Mouse (Mus musculus): ENCODE results near the gene Hoxa10. TPM values are rescaled to one million over a fixed set of nuclear protein-coding genes. Genes with fewer than 3 reads are reported as not detected.
A peak's percentile ranks its signal among the peaks of the same experiment; 100 is the strongest.

Gene Hoxa10
- total and polyA plus RNA-seq, 2 experiments, result not detected

DNA sequence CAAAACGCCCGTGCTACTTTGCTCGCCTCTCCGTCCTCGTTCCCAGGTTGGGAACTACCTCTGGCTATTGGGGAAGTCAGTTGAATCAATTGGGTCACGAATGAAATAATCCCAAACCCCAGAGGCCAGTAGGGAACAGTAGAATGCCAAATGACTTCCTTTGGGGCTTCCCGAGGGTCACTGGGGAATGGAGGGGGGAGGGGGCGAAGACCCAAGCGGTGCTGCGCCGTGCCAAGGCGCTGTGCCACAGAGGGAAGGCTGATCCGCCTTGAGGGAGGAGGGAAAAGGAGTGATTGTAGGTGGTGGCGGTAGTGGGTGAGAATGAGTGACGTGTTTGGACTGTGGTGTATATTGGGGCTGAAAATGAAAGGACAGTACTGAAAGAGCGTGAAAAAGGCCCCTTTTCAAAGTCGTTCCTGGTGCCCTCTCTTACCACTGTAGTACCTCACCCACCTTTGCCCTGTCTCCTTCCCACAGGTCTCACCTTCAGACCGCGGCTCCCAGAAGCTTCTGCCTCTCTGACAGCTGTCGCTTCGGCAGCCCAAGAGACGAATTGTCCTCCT lies 28.0 kb downstream of the Hoxa10 start:
- Histone ChIP-seq H3K27me3 (ENCODE audit: control insufficient read depth, insufficient read depth, low read length) (peaks cover 55% of the 10 kb centered on the region), H3K4me1 (ENCODE audit: control insufficient read depth, insufficient read depth, low read length) (no peaks in the 10 kb centered on the region), H3K27ac (replicated peaks; ENCODE audit: insufficient read depth, low read depth, low read length) (no peak overlapping the region), H3K79me2 (ENCODE audit: control insufficient read depth, insufficient read depth, low read length) (no peaks in the 10 kb centered on the region), H3K36me3 (ENCODE audit: control insufficient read depth, insufficient read depth, low read length) (no peaks in the 10 kb centered on the region), H3K9ac (ENCODE audit: low read depth, low read length) (no peak overlapping the region), H3K4me3 (ENCODE audit: insufficient read depth, low read depth, low read length) (peak overlapping the region; percentile 34; the same call in 1 of the 2 replicates)
- WGBS, result 5% methylated on average over 22 of the region's 22 CpGs
- DNase-seq (ENCODE audit: extremely low read depth, low read depth, low spot score), result no peak
- TF ChIP-seq POLR2A (IDR thresholded peaks at IDR 0.05; ENCODE audit: extremely low read depth, insufficient read depth, low read length) (no peak), CTCF (IDR thresholded peaks at IDR 0.05; ENCODE audit: low read depth, low read length) (no peak)

DNA sequence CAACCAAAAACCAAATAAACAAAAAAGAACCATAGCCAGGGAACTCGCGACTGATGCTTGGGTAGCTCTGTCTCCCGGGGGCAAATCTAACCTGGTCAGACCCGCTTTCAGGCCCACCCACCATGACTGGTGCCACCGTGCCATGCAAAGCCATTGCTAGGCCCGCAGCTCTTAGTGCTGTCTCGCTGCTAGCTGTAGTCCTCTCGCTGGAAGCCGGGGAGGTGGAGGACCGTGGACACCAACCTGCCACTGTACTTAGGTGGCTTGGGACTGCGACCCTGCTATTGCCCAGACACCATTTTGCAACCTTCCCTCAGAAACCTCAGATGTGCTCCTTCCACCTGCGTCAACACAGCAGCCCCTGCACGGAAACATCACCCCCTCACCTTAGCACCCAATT lies 28.7 kb downstream of the Hoxa10 start:
- WGBS, result 8% methylated on average over 13 of the region's 13 CpGs
- DNase-seq (ENCODE audit: extremely low read depth, low read depth, low spot score), result no peak
- Histone ChIP-seq H3K27me3 (ENCODE audit: control insufficient read depth, insufficient read depth, low read length) (peaks cover 48% of the 10 kb centered on the region), H3K79me2 (ENCODE audit: control insufficient read depth, insufficient read depth, low read length) (no peaks in the 10 kb centered on the region), H3K4me1 (ENCODE audit: control insufficient read depth, insufficient read depth, low read length) (no peaks in the 10 kb centered on the region), H3K4me3 (ENCODE audit: insufficient read depth, low read depth, low read length) (no peak overlapping the region), H3K36me3 (ENCODE audit: control insufficient read depth, insufficient read depth, low read length) (no peaks in the 10 kb centered on the region), H3K9ac (ENCODE audit: low read depth, low read length) (no peak overlapping the region), H3K27ac (replicated peaks; ENCODE audit: insufficient read depth, low read depth, low read length) (no peak overlapping the region)
- TF ChIP-seq POLR2A (IDR thresholded peaks at IDR 0.05; ENCODE audit: extremely low read depth, insufficient read depth, low read length) (no peak), CTCF (IDR thresholded peaks at IDR 0.05; ENCODE audit: low read depth, low read length) (no peak)

DNA sequence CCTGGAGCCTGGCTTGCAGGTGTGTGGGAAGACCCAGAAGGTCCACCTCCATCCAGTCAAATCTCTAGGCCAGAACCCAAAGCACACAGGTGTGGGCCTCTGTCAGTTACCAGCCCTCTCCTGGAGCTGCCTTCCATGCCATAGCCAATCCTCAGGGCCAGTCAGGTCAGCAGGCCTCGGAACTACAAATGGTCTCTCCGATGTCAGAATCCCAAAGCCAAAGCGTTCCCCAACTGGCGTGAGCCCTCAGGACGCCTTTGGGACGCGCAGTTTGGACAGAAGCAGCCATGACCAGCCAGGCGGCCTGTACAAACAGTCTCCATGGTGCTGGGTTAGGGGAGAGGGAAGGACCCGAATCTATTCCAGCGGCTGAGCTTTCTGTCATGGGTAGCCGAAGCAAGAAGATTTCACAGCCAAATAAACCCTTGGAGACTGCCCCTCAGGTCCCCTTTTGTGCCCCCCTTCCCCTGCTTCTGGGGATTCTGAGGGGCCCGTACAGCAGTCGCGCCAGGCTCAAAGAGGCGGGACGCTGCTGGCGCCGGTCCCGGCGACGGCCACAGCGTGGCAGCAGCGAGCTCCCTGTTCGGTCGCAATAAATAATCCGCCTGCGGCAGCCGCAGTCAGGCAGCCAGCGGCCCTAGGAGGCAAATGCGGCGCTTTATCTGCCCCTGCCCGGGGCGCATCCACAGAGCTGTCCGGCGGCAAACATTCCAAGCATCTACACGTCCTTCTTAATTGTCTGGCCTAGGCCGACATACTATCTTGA lies 29.3 kb downstream of the Hoxa10 start:
- WGBS, result 3% methylated on average over 37 of the region's 37 CpGs

DNA sequence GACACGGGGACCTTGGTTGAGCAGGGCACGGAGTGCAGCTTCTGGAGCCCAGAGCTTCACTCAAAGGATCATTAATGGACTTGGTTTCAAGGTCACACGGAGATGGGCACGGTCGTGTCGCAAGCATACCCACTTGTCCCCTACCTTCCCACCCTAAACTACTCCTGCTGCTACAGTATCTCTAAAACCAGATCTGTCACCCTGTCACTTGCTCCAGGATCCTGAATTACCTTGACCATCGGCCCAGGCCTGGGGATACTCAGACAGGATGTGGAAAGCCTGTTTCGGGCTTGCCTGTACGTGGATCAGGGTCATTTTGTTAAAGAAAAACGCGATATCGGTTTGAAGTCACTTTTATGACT lies 31.0 kb downstream of the Hoxa10 start:
- Histone ChIP-seq H3K9ac (ENCODE audit: low read depth, low read length) (no peak overlapping the region), H3K4me3 (ENCODE audit: insufficient read depth, low read depth, low read length) (no peak overlapping the region), H3K27me3 (ENCODE audit: control insufficient read depth, insufficient read depth, low read length) (peaks cover 42% of the 10 kb centered on the region), H3K79me2 (ENCODE audit: control insufficient read depth, insufficient read depth, low read length) (no peaks in the 10 kb centered on the region), H3K36me3 (ENCODE audit: control insufficient read depth, insufficient read depth, low read length) (no peaks in the 10 kb centered on the region), H3K27ac (replicated peaks; ENCODE audit: insufficient read depth, low read depth, low read length) (no peak overlapping the region), H3K4me1 (ENCODE audit: control insufficient read depth, insufficient read depth, low read length) (no peaks in the 10 kb centered on the region; the same call in 1 of the 2 replicates)
- 23% methylated on average over 12 of the region's 12 CpGs for WGBS
- TF ChIP-seq CTCF (IDR thresholded peaks at IDR 0.05; ENCODE audit: low read depth, low read length) (no peak), POLR2A (IDR thresholded peaks at IDR 0.05; ENCODE audit: extremely low read depth, insufficient read depth, low read length) (no peak)
- no peak for DNase-seq (ENCODE audit: extremely low read depth, low read depth, low spot score)

More for the DNA sequence above, 29.3 kb downstream of the Hoxa10 start:
- no peaks in the 10 kb centered on the region for H3K79me2 ChIP-seq (ENCODE audit: control insufficient read depth, insufficient read depth, low read length)
- DNase-seq (ENCODE audit: extremely low read depth, low read depth, low spot score), result no peak
- TF ChIP-seq POLR2A (IDR thresholded peaks at IDR 0.05; ENCODE audit: extremely low read depth, insufficient read depth, low read length) (no peak), CTCF (IDR thresholded peaks at IDR 0.05; ENCODE audit: low read depth, low read length) (peak; percentile 84)
- no peaks in the 10 kb centered on the region for H3K36me3 ChIP-seq (ENCODE audit: control insufficient read depth, insufficient read depth, low read length)
- H3K27me3 ChIP-seq (ENCODE audit: control insufficient read depth, insufficient read depth, low read length), result peaks cover 46% of the 10 kb centered on the region
- no peak overlapping the region for H3K27ac ChIP-seq (replicated peaks; ENCODE audit: insufficient read depth, low read depth, low read length)
- no peak overlapping the region for H3K4me3 ChIP-seq (ENCODE audit: insufficient read depth, low read depth, low read length)
- H3K9ac ChIP-seq (ENCODE audit: low read depth, low read length), result no peak overlapping the region
- H3K4me1 ChIP-seq (ENCODE audit: control insufficient read depth, insufficient read depth, low read length), result no peaks in the 10 kb centered on the region

DNA sequence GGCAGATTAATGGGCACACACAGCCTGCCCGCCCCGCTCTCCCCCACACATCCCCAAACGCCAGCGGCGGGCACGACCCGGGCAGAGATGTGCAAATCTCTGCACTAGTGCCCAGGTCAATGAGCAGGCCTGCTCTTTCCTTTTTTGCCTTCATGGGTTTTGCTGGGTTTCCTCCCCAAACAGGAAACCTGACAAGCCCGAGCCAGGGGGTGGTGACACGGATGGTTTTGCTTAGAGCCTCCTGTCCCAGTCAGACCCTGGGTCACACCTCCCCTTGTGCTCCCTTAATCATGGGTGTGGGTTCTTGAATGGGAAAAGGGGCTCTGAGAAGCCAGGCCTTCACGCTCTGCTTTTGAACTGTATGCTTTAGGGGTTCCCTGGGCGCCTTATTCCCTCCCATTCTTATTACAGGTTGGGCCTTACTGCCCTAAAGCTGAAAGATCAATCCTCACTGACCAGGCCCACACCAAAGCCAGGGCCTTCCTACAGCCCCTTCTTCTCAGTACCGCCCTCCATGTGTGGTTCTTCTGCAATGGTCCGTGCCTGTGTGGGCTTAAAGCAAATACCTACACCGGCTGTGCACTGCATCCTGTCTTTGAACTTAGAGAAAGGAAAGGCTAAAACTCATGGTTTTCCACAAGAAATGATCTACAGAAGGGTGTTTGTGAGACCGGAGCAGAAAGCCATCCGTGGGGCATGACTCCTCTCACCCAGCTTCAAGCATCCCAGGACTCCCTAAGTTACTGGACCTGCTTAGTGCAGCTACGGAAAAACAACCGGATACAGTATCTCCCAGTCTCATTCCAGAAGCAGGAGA lies 31.6 kb downstream of the Hoxa10 start:
- peaks cover 43% of the 10 kb centered on the region for H3K27me3 ChIP-seq (ENCODE audit: control insufficient read depth, insufficient read depth, low read length)
- TF ChIP-seq CTCF (IDR thresholded peaks at IDR 0.05; ENCODE audit: low read depth, low read length) (no peak), POLR2A (IDR thresholded peaks at IDR 0.05; ENCODE audit: extremely low read depth, insufficient read depth, low read length) (no peak)
- H3K4me3 ChIP-seq (ENCODE audit: insufficient read depth, low read depth, low read length), result no peak overlapping the region
- H3K27ac ChIP-seq (replicated peaks; ENCODE audit: insufficient read depth, low read depth, low read length), result no peak overlapping the region
- no peaks in the 10 kb centered on the region for H3K79me2 ChIP-seq (ENCODE audit: control insufficient read depth, insufficient read depth, low read length)
- no peaks in the 10 kb centered on the region for H3K36me3 ChIP-seq (ENCODE audit: control insufficient read depth, insufficient read depth, low read length)
- no peak overlapping the region for H3K9ac ChIP-seq (ENCODE audit: low read depth, low read length)
- H3K4me1 ChIP-seq (ENCODE audit: control insufficient read depth, insufficient read depth, low read length), result no peaks in the 10 kb centered on the region; the same call in 1 of the 2 replicates
- 17% methylated on average over 18 of the region's 18 CpGs for WGBS
- no peak for DNase-seq (ENCODE audit: extremely low read depth, low read depth, low spot score)
